Mouse (Mus musculus) hindbrain, embryonic 12.5 days (tissue): ENCODE data around the gene Prtg. TPM values are rescaled to one million over a fixed set of nuclear protein-coding genes. Genes with fewer than 3 reads are reported as not detected.

Experiments used
- ATAC-seq: fragments of 200-750 bp; cut with Nextera tagmentation; 2 replicates; pipeline ENCODE4 v1.8.0; 2017; ENCODE audit warnings: moderate TSS enrichment; ENCODE audit not compliant: low FRiP score
- H3K27ac ChIP-seq: fragments of 300-500 bp; sonication (generic); 2 replicates; pipeline ENCODE4 v1.5.1; 2016; ENCODE audit warnings: mild to moderate bottlenecking
- H3K27me3 ChIP-seq: fragments of 300-500 bp; sonication (generic); 2 replicates; pipeline ENCODE4 v1.6.1; 2016; ENCODE audit warnings: mild to moderate bottlenecking
- H3K36me3 ChIP-seq: fragments of 300-500 bp; sonication (generic); 2 replicates; pipeline ENCODE4 v1.6.1; 2016; ENCODE audit warnings: mild to moderate bottlenecking
- H3K4me1 ChIP-seq: fragments of 300-500 bp; sonication (generic); 2 replicates; pipeline ENCODE4 v1.6.1; 2016
- H3K4me2 ChIP-seq: fragments of 300-500 bp; sonication (generic); replicated peaks from 2 replicates; pipeline ENCODE4 v1.6.1; 2016; ENCODE audit warnings: mild to moderate bottlenecking
- H3K4me3 ChIP-seq: fragments of 300-500 bp; sonication (generic); 2 replicates; pipeline ENCODE4 v1.5.1; 2016; ENCODE audit warnings: mild to moderate bottlenecking
- H3K9ac ChIP-seq: fragments of 300-500 bp; sonication (generic); 2 replicates; pipeline ENCODE4 v1.6.1; 2016; ENCODE audit warnings: mild to moderate bottlenecking, moderate library complexity
- H3K9me3 ChIP-seq: fragments of 300-500 bp; sonication (generic); replicated peaks from 2 replicates; pipeline ENCODE4 v1.6.1; 2016; ENCODE audit warnings: mild to moderate bottlenecking
- WGBS: fragments of 180-500 bp; shearing (Covaris S2); methylation state at CpG from one replicate; pipeline ENCODE4 v1.1.7; 2016; 5-methylcytosine and 5-hydroxymethylcytosine counted together
- polyA plus RNA-seq: library from polyadenylated mRNA; unstranded; fragments of >200 nt; fragmentation: Nextera tagmentation; extraction: Ambion mirVana; gene quantifications from 2 replicates; pipeline ENCODE4 v1.2.1, GENCODE M21; 2016

Prtg gene
- polyA plus RNA-seq, 1 experiment from 2014 or later, result 2.2 TPM

- ATAC-seq, result no peak
- peaks cover 9% of the 10 kb centered on the region; the same call in 1 of the 2 replicates for H3K36me3 ChIP-seq
- no peak overlapping the region for H3K27ac ChIP-seq
- no peak overlapping the region for H3K4me2 ChIP-seq
- H3K4me1 ChIP-seq, result no peaks in the 10 kb centered on the region
- no peaks in the 10 kb centered on the region for H3K9me3 ChIP-seq
- H3K9ac ChIP-seq, result no peak overlapping the region
- H3K27me3 ChIP-seq, result no peaks in the 10 kb centered on the region
- H3K4me3 ChIP-seq, result no peak overlapping the region
- 84% methylated on average over 4 of the region's 4 CpGs for WGBS
Observed at GRCm38 (mm10) chr9:72935309-72935708, 128.6 kb downstream of the Prtg start.

DNA sequence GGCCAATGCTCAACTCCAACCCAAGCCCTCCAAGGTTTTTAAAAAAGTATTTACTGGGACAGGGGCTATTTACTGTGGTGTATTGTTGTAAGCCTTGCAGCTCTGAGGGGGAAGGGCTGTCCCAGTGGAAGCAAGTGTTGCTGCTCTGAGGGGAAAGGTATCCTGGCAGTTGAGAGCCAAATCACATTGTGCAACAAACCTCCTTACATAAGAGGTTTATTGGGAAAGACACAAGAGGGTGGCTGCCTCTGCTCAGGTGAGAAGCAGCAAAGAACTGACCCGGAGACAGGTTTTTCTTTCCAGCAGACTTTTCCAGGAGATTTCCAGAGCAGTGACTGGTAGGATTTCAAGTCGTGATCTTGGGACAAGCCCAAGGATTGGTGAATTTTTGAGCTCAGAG lies 129.6 kb downstream of the Prtg start:
- Histone ChIP-seq H3K4me3 (no peak overlapping the region), H3K4me1 (no peaks in the 10 kb centered on the region), H3K9ac (no peak overlapping the region), H3K4me2 (no peak overlapping the region), H3K36me3 (peaks cover 9% of the 10 kb centered on the region; the same call in 1 of the 2 replicates), H3K27ac (no peak overlapping the region), H3K27me3 (no peaks in the 10 kb centered on the region), H3K9me3 (no peaks in the 10 kb centered on the region)
- WGBS, result 70% methylated on average over 2 of the region's 2 CpGs
- ATAC-seq, result no peak

DNA sequence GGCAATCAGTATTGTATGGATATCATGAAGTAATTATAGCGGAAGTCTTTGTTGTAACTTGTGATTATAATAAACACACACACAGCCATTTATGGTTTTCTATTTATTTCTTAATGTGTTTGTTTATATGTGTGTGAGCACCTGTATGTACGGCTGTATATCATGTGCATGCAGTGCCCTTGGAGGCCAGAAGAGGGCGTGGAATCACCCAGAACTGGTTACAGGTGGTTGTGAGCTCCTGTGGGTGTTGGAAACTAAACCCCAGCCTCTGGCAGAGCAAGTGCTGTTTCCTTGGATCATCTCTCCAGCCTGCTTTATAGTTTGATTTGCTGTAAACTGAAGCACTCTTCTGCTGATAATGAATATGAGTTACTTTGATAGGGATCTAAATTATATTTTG lies 136.8 kb downstream of the Prtg start:
- H3K9ac ChIP-seq, result no peak overlapping the region
- H3K4me1 ChIP-seq, result no peaks in the 10 kb centered on the region
- no peak overlapping the region for H3K4me2 ChIP-seq
- 63% methylated on average over 3 of the region's 3 CpGs for WGBS
- peaks cover 5% of the 10 kb centered on the region; the same call in 1 of the 2 replicates for H3K9me3 ChIP-seq
- no peaks in the 10 kb centered on the region for H3K27me3 ChIP-seq
- no peak overlapping the region for H3K4me3 ChIP-seq
- peaks cover 35% of the 10 kb centered on the region for H3K36me3 ChIP-seq
- H3K27ac ChIP-seq, result no peak overlapping the region
- ATAC-seq, result no peak

- no peaks in the 10 kb centered on the region for H3K27me3 ChIP-seq
- WGBS, result 94% methylated on average over 13 of the region's 13 CpGs
- H3K4me2 ChIP-seq, result no peak overlapping the region
- no peaks in the 10 kb centered on the region for H3K4me1 ChIP-seq
- H3K4me3 ChIP-seq, result no peak overlapping the region
- ATAC-seq, result no peak
- peaks cover 35% of the 10 kb centered on the region for H3K36me3 ChIP-seq
- H3K9me3 ChIP-seq, result peaks cover 5% of the 10 kb centered on the region; the same call in 1 of the 2 replicates
- H3K27ac ChIP-seq, result no peak overlapping the region
- H3K9ac ChIP-seq, result no peak overlapping the region
Observed at GRCm38 (mm10) chr9:72944286-72944685, 137.6 kb downstream of the Prtg start.

GRCm38 (mm10) chr9:72947010-72947409 lies 140.3 kb downstream of the Prtg start:
- Histone ChIP-seq H3K27me3 (no peaks in the 10 kb centered on the region), H3K9me3 (peaks cover 5% of the 10 kb centered on the region; the same call in 1 of the 2 replicates), H3K36me3 (peaks cover 35% of the 10 kb centered on the region), H3K4me1 (no peaks in the 10 kb centered on the region), H3K9ac (no peak overlapping the region), H3K4me3 (no peak overlapping the region), H3K4me2 (no peak overlapping the region), H3K27ac (no peak overlapping the region)
- ATAC-seq, result no peak
- WGBS, result 92% methylated on average over 1 of the region's 1 CpGs

DNA sequence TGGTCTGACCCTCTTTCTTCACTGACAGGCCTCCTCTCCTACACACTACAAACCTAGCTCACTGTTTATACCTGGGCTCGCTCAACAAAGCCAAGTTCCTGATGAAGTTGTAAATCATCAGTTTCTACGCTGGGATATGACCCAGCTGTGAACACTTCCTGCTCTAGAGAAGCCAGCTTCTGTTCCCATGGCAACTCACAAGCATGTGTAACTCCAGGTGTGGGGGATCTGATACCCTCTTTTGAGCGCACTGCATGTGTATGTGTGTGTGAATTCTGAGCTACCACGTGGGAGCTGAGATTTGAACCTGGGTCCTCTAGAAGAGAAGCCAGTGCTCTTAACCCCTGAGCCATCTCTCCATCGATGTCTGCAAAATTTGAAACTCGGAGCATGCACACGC lies 142.9 kb downstream of the Prtg start:
- H3K9me3 ChIP-seq, result peaks cover 5% of the 10 kb centered on the region; the same call in 1 of the 2 replicates
- ATAC-seq, result no peak
- no peak overlapping the region for H3K9ac ChIP-seq
- H3K27ac ChIP-seq, result no peak overlapping the region
- no peak overlapping the region for H3K4me3 ChIP-seq
- H3K36me3 ChIP-seq, result peaks cover 23% of the 10 kb centered on the region
- no peak overlapping the region for H3K4me2 ChIP-seq
- H3K4me1 ChIP-seq, result no peaks in the 10 kb centered on the region
- WGBS, result 73% methylated on average over 7 of the region's 7 CpGs
- no peaks in the 10 kb centered on the region for H3K27me3 ChIP-seq

DNA sequence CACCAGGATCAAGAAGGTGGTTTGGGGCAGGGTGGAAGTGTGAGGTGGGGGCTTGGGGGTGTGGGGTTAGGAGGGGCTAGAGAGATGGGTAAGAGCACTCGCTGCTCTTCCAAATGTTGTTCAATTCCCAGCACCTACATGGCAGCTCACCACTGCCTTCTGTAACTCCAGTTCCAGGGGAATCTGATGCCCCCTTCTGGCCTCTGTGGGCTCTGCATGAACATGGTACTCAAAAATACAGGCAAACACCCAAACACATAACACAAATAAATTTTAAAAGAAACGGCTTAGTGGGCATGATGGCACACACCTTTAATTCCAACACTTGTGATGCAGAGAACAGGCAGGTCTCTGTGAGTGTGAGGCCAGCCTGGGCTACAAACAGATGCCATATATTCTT lies 148.1 kb downstream of the Prtg start:
- H3K27ac ChIP-seq, result no peak overlapping the region
- no peak overlapping the region for H3K4me2 ChIP-seq
- H3K9ac ChIP-seq, result no peak overlapping the region
- H3K9me3 ChIP-seq, result no peaks in the 10 kb centered on the region
- no peak for ATAC-seq
- H3K4me1 ChIP-seq, result peaks cover 9% of the 10 kb centered on the region
- WGBS, result 62% methylated on average over 2 of the region's 2 CpGs
- H3K4me3 ChIP-seq, result no peak overlapping the region
- H3K36me3 ChIP-seq, result no peaks in the 10 kb centered on the region
- no peaks in the 10 kb centered on the region for H3K27me3 ChIP-seq

DNA sequence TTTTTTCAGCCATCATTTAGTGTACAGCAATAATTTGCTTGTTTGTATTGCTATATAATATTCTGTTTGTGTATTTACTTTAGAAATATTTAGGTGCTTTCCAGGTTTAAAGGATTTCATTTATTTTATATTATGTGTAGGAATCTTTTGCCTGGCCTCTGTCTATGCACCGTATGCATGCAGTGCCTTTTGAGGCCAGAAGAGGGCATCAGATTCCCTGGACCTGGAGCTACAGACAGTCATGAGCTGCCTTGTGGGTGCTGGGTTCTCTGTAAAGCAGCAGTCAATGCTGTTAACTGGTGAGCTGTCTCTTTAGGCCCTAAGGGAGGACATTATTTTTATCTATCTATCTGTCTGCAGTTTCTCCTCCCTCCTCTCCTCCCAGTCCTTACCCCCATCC lies 148.9 kb downstream of the Prtg start:
- Histone ChIP-seq H3K9ac (no peak overlapping the region), H3K4me2 (no peak overlapping the region), H3K27me3 (no peaks in the 10 kb centered on the region), H3K9me3 (no peaks in the 10 kb centered on the region), H3K4me3 (no peak overlapping the region), H3K27ac (no peak overlapping the region), H3K36me3 (no peaks in the 10 kb centered on the region), H3K4me1 (peaks cover 9% of the 10 kb centered on the region)
- 26% methylated on average over 1 of the region's 1 CpGs for WGBS
- ATAC-seq, result no peak

DNA sequence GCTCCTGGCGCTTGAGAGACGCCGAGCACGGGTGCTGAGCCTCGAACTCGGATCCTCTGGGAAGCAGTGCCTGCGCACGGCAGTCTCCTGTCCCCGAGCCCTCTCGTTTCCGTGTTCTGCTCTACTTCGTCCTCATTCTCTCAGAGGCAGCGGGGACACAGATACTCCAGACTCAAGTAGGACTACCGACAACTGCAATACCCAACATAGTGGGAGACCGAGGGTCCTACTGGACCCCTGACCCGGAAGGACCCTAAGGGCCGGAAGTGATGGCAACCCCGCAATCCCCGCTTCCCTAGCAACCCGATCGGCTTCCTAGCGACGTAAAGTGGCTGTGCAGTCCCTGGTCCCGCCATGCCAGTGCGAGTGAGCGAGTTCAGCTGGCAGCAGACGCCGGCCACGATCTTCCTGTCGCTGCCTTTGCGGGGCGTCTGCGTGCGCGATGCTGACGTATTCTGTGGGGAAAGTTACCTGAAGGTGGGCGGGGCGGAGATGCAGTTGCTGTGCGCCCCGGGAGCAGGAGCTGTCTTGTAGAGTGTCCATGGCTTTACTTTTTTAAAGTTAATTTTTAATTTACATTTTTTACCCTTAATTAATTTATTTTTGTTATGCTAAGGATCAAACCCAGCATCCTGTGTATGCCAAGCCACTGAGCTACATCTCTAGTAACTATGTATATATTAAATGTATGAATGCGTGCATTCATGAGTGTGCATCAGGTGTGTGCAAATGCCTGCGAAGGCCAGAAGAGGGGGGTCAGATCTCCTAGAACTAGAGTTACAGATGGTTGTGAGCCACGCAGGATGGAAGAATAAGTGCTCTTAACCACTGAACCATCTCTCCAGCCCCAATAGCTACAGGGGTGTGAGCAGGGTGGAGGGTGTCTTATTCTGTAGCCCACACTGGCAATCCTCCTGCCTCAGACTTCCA lies 152.1 kb downstream of the Prtg start, which contains the start of the genes Dyx1c1 and Gm44503:
Gene Dyx1c1, plus strand, starts transcription at position 265 of the 930 bp plus-strand sequence.
Gene Gm44503, plus strand, starts transcription at position 332 of the 930 bp plus-strand sequence.
- H3K4me1 ChIP-seq, result peaks cover 9% of the 10 kb centered on the region
- peak; percentile 94 for ATAC-seq
- WGBS, result 2% methylated on average over 43 of the region's 43 CpGs
- peak within 1 kb of the TSS; percentile 44; the same call in 1 of the 2 replicates for H3K27ac ChIP-seq
- no peaks in the 10 kb centered on the region for H3K36me3 ChIP-seq
- H3K4me2 ChIP-seq, result peak within 1 kb of the TSS; percentile 69
- H3K9me3 ChIP-seq, result no peaks in the 10 kb centered on the region
- H3K9ac ChIP-seq, result peak within 1 kb of the TSS; percentile 66
- peak within 1 kb of the TSS; percentile 60 for H3K4me3 ChIP-seq
- H3K27me3 ChIP-seq, result no peaks in the 10 kb centered on the region

GRCm38 (mm10) chr9:72961346-72961745 lies 154.7 kb downstream of the Prtg start:
- no peaks in the 10 kb centered on the region for H3K36me3 ChIP-seq
- H3K4me2 ChIP-seq, result no peak overlapping the region
- H3K4me3 ChIP-seq, result no peak overlapping the region
- H3K9ac ChIP-seq, result no peak overlapping the region
- 75% methylated on average over 8 of the region's 8 CpGs for WGBS
- H3K4me1 ChIP-seq, result peaks cover 9% of the 10 kb centered on the region
- H3K9me3 ChIP-seq, result no peaks in the 10 kb centered on the region
- no peak for ATAC-seq
- H3K27me3 ChIP-seq, result no peaks in the 10 kb centered on the region
- H3K27ac ChIP-seq, result no peak overlapping the region

- WGBS, result 85% methylated on average over 15 of the region's 15 CpGs
- no peak overlapping the region for H3K27ac ChIP-seq
- H3K9me3 ChIP-seq, result no peaks in the 10 kb centered on the region
- ATAC-seq, result no peak
- no peak overlapping the region for H3K4me2 ChIP-seq
- no peak overlapping the region for H3K4me3 ChIP-seq
- no peaks in the 10 kb centered on the region for H3K36me3 ChIP-seq
- H3K27me3 ChIP-seq, result no peaks in the 10 kb centered on the region
- no peak overlapping the region for H3K9ac ChIP-seq
- peaks cover 9% of the 10 kb centered on the region for H3K4me1 ChIP-seq
Observed at GRCm38 (mm10) chr9:72961959-72962358, 155.3 kb downstream of the Prtg start.
